In genomic region chr14:22662496-22662895, GRCm38 (mm10) we compare ENCODE assay signal across 12 mouse cellular contexts.
"Had no signal": no experiment of that assay in that cellular context is flagged by ENCODE, and none has a peak within 500 bp of the region (broad histone marks: within the 10 kb centered on the region; RNA-seq: fewer than 3 reads in every experiment).

No protein-coding gene starts in this region.

- H3K36me3 ChIP-seq: liver, embryonic 13.5 days; stomach, embryonic 15.5 days had no signal

- H3K9me3 ChIP-seq: liver, embryonic 13.5 days; stomach, embryonic 15.5 days had no signal

- H3K27ac ChIP-seq: layer of hippocampus, adult 2 months; liver, embryonic 13.5 days; stomach, embryonic 15.5 days had no signal

- H3K4me3 ChIP-seq: layer of hippocampus, adult 2 months; liver, embryonic 13.5 days; stomach, embryonic 15.5 days had no signal

- H3K27me3 ChIP-seq: liver, embryonic 13.5 days; stomach, embryonic 15.5 days had no signal

- H3K9ac ChIP-seq: liver, embryonic 13.5 days; stomach, embryonic 15.5 days had no signal

- H3K4me1 ChIP-seq: liver, embryonic 13.5 days; stomach, embryonic 15.5 days had no signal

- H3K4me2 ChIP-seq: liver, embryonic 13.5 days; midbrain, embryonic 11.5 days; stomach, embryonic 15.5 days had no signal

- ATAC-seq: inflammation-experienced regulatory T-cells, adult 6 months; intestine, embryonic 16.5 days had no signal

- DNase-seq: layer of hippocampus, adult 9-11 months; liver, embryonic 13.5 days; lung, adult 2 months; lung, postnatal 14 days; lung, postnatal 4 days; midbrain, embryonic 14.5 days; thymus, postnatal 25 days had no signal
